Mouse (Mus musculus) CD4-positive, CD25-positive, alpha-beta regulatory T cell, adult 4 months (primary cell): ENCODE measurements around the gene Xpo5. TPM values are rescaled to one million over a fixed set of nuclear protein-coding genes. Genes with fewer than 3 reads are reported as not detected.

Experiments
- ATAC-seq: one replicate; pipeline ENCODE4 v1.8.0; 2017
- polyA plus RNA-seq, 2 experiments: library from polyadenylated mRNA; unstranded; fragments of 100-300 nt; shearing (Covaris generic); gene quantifications; one replicate each; pipeline ENCODE4 v1.2.1; 2017

Gene Xpo5
- polyA plus RNA-seq, 2 experiments from 2014 or later = 27.5 to 37.7 TPM

DNA sequence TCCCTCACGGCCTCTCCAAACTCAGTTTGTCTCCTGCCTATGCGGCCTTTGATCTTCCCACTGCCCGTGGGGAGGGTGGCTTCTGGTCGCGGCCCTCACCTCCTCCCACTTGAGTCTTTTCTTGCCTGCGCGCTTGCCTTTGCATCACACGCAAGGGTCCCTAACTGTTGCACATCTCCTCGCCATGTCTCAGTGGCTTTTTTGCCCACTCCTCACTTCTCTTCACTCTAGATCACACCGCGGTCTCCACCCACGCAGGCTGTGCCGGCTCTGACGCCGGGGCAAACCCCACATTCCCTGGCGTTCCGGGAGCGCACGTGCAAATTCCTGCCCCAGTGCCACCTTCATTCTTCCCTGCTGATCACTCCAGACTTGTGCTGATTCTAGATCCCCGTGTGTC is 496 bp downstream of the Xpo5 start:
- peak; percentile 51 for ATAC-seq

DNA sequence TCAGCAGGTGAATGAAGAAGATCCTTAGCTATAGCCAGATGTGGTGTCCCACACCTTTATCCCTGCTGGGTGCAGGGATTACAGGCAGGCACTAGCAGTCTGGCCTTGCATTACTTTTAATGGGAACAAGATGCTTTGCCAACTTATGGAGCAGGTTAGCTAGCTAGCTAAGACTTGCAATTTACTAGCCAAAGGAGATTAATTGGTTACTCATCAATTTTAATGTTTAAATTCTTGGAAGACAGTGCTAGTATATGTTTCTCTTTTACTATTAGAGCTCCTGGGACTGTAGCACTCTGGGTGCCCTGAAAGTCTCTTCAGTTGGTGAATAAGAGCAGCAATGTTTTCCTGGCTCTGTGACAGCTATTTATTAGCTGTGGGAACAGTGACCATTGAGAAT is 4.1 kb downstream of the Xpo5 start:
- ATAC-seq = no peak

DNA sequence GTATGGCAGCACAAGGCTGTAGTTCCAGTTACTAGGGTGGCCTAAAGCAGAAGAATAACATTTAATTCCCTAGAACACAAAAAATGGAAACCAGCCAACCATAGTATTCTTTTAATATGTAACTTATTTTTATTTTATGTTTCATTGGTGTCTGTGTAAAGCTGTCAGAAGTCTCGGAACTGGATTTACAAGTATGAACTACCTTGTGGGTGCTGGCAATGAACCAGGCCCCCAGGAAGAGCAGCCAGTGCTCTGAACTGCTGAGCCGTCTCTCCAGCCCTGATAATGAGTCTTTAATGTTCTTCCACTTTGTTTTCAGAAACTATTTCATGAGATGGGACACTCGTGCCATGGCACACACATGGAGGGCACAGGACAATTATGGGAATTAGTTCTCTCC is 8.0 kb downstream of the Xpo5 start:
- no peak for ATAC-seq

DNA sequence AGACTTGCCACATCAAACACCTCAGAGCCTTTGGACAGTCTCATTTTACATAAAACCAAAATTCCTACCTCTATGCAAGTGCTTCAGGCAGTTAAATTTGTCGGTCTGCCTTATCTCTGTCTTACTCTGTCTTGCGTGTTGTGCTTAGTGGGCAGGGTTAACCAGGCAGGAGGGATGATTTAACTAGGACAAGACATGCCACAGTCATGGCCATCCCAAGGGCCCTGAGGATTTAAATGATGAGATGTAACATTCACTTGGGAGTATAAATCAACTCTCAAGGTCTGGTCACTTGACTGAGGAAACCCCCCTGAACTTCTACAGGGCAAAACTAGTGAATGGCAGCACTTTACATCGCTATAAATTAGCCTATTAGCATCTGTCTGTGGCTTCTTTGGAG is 19.0 kb downstream of the Xpo5 start:
- no peak for ATAC-seq

DNA sequence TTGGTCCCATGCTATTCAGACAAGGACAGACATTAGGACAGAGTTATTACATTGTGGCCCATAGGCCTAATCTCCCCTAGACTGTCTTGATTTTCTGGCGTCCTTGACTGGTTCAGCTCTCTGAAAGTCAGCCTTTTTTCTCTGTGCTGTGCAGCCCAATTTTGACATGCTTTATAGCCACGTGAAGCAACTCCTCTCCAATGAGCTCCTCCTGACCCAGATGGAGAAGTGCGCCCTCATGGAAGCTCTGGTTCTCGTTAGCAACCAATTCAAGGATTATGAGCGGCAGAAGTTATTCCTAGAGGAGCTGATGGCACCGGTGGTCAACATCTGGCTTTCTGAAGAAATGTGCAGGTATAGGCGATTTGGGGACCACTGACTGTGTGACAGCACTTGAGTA is 25.0 kb downstream of the Xpo5 start:
- no peak for ATAC-seq

DNA sequence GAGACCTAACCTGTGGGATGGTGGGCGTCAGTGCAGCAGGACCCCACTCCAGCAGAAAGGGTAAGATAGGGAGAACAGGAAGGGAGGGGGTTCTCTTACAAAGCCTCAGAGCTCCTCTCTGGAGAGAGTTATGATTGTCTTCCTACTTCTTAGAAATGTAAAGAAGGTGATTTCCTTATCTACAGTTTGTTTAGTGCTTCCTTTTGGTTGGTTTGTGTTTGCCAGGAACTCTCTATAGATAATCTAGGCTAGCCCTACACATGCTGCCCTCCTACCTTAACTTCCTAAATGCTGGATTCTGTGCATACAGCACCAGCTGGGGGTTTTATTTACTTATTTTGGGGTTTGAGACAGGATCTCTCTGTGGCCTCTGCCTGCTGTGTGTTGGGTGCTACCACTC is 33.5 kb downstream of the Xpo5 start:
- no peak for ATAC-seq

DNA sequence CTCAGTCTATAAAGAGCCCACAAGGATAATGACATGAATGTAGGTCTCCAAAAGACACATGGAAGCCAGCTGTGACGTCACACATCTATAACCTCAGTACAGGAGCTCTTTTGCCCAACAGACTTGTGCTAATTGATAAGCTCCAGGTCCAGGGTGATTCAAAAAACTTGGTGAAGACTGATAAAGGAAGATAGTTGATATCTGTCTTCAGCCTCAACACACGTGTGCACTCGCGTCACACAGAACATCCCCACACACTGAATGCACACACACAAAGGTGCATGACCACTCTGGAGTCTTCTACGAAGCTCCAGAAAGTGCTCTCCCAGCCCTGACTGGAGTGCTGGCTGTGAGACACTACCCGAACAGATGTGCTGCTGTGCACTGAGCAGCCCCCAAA is 34.5 kb downstream of the Xpo5 start:
- no peak for ATAC-seq

DNA sequence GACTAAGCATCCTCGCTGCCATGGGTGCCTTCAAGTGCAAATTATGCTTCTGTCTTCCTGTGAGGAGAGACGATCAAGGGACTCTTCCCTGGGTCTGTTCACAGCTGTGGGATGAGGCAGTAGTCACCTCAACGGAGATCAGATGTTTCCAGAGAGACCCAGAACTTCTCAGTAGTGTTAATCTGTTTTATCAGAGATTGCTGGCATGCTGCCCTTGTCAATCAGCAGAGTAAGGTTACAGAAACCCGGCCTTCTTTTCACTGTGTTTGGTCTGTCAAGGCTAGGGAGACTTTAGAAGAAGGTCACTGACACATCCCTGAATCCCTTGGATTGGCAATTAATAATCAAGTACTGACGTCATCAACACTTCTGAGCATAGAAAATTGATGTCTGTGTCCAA is 34.9 kb downstream of the Xpo5 start:
- no peak for ATAC-seq

DNA sequence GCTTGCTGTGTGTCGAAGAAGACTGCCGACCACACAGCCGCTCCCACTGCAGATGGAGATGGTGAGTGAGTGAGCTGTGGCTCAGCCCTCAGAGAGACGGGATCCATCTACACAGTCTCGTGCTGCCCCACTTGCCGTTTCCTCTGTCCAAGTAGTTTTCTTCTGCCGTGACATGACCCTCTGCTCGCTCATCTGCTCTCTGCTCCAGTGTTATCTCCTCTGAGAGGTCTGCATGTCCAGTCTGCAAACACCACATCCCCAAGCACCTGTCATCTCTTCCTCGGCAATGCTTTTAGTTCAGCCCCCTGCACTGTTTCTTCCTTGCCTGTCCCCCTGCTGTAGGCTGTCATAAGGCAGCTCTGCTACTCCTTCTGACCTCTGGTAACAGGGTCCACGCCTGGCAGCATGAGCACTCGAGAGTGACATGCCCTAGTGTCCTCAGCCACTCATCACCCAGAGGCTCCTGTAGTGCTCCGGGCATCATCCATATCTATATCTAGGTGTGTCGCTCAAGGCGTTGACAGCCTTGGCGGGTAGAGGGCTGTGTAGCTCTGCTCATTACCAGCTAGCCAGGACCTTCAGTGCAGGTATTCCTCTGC is 37.0 kb downstream of the Xpo5 start:
- no peak for ATAC-seq

DNA sequence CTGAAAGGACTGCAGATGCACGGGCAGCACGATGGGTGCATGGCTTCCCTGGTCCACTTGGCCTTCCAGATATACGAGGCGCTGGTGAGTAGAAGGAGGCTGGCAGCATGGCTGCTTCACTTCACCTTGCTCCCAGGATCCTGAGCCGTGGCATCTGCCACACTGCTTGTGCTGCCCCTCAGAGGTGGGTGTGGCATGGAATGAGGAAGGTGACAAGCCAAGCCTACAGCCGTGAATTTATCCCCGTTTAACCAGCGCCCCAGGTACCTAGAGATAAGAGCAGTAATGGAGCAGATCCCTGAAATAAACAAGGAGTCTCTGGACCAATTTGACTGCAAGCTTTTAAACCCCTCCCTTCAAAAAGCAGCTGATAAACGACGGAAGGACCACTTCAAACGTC is 38.9 kb downstream of the Xpo5 start:
- no peak for ATAC-seq

DNA sequence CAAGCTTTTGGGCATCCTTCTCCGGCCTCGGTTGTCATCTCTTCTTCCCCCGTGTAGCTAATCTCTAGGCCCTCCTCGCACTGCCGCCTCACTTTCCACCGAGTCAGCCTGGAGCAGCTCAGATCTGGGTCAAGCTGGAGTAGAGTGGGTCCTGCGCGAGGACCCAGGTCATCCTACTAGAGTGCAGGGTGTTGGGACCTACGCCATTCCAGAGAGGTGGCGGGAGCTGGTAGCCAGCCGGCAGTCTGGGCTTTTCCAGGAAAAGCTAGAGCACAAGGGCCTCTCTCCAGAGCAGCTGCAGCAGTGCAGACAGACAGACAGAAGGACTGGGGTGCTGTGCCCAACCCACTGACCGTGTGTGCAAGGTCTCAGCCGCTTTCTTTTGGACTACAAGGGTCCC is 39.7 kb downstream of the Xpo5 start:
- no peak for ATAC-seq

DNA sequence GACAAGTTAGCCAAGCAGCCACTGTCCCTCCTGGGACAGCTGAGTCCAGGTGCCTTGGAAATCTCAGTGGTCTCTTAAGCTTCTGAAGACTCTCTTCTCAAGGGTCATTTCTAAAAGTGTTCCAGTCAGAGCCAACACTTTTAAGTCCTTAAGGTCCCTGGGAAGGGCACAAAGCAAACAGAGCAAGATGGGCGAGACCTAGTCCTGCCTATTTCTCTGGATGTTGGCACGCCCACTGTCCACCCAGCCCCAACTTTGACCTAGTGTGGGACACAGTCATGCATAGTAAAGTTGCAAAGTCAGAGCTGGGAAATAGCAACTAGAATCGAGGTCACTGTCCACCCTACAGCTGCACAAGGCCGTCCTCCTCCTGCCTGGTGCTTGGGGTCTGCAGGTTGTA is 40.4 kb downstream of the Xpo5 start:
- ATAC-seq = no peak

DNA sequence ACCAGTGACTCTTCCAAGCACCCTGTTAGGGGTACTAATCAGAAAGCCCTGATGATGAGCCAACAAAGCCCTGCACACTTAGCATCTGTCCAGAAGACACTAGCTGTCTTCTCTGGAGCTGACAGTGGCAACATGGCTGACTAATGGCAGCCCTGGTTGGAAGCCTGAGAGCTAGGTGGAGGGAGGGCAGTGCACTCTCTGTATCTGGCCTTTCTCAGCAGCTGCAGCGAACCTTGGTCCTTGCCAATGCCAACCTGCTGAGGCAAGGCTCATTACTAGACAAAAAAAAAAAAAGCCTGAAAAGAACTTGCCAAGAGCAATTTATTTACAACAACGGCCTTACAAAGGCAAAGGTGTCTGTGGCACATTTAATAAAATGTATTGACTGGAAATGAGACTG is 41.0 kb downstream of the Xpo5 start:
- no peak for ATAC-seq

DNA sequence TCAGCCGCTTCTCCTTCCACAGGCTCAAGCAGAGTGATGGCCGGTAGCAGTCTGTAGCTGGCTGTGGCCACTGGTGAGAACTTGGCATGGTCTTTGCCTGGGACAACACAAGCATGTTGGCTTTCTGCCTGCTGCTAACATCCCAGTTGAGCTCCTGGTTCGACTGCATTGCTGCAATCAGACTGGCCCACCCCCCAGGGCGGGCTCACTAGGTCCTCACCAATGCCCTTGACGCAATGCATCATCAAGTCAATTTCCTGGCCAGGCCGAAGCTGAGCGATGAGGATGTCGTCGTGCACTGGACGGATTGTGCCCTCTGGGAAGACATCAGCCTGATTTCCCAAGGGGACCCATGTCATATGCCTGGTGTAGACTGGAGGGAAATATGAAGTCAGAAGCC is 42.0 kb downstream of the Xpo5 start:
- ATAC-seq = no peak

DNA sequence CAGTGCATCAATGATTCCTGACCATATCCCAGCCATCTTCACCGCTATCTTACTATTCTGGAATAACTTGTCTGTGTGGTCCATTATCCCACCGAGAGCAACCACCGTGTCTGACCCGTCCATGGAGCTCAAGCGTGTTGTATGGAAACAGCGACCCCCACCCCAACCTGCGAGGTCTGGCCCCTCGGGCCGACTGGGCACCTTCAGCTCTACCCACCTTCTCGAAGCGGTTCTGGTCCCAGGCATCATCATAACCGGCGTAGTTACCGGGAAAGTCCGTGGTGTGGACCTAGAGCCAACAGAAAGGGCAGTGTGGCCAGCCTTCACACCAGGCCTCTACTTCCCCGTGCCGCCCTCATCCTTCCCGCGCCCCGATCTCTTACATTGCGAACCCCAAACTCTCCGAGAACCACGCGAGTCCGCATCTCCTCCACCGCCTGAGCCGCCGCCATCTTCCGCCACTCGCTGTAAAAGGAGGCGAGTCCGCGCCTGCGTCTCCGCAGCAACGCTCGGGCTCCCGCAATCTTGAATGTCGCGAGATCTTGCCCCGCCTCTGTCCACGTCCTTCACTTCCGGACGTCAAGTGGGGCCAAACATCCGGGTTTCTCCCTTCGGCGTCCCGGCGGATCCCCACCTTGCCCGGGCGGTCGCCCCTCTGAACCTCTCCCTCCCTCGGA is 45.1 kb downstream of the Xpo5 start, which contains the start of the genes Polr1c and Yipf3:
TSS of gene Polr1c (minus strand) at position 543 of the 677 bp plus-strand sequence.
TSS of gene Yipf3 (plus strand) at position 569 of the 677 bp plus-strand sequence.
- ATAC-seq = peak; percentile 97

DNA sequence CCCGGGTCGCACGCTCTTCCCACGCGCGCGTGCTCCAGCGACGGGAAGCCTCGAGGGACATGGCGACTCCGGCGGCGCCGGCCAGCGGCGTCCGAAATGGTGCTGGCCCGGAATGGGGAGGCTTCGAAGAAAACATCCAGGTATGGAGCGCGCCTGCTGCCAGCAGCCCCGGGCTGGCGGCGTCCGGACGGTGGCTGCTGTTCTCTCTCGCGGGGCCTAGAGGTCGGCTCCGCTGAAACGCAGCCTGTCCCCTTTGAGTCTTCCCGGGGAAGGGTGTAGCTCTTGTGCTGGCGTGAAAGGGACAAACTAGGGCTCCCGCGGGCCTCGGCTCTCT is 45.6 kb downstream of the Xpo5 start:
- ATAC-seq = peak; percentile 35

DNA sequence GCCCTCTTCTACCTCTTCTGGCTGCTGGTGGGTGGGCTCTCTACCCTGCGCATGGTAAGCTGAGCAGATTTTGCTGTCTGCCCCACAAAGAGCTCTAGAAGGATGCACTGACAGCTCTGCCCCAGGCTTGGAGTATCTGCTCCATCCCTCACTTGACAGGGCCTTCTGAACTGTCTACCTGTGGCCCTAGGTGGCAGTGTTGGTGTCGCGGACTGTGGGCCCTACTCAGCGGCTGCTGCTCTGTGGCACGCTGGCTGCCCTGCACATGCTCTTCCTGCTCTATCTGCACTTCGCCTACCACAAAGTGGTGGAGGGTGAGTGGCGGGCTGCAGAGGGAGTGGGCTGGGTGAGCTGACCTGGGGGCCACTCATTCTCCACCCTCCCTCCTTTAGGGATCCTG is 48.6 kb downstream of the Xpo5 start:
- ATAC-seq = no peak

DNA sequence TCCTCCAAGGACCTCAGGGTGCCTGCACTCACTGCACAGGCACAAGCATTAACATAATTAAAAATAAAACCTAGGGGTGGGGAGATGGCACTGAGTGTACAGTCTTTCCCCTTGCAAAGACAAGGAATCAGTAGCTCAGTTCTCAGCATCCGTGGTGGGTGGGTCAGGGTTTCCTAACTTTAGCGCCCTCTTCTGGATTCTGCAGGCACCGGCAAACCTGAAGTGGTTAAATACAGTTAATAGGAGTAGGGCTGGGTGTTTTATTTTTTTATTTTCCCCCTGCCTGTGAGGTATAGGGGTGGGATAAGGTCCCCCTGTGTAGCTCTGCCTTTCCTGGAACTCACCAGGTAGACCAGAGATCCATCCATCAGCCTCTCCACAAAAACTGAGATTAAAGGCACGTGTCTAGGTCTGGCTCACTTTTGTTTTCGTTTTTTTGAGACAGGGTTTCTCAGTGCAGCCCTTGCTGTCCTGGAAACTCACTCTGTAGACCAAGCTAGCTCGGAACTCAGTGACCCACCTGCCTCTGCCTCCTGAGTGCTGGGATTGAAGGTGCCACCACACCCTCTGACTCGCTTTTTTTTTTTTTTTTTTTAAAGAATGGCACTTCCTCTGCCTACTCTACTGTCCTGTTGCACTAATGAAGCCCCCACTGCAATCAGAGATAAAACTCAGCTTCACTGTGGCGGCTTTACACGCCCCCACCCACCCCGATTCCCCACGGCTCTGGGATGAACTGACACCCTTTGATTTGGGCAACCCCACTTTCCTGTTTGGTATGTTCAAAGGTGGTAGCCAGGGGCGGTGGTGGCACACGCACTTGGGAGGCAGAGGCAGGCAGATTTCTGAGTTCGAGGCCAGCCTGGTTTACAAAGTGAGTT is 50.2 kb downstream of the Xpo5 start:
- no peak for ATAC-seq

DNA sequence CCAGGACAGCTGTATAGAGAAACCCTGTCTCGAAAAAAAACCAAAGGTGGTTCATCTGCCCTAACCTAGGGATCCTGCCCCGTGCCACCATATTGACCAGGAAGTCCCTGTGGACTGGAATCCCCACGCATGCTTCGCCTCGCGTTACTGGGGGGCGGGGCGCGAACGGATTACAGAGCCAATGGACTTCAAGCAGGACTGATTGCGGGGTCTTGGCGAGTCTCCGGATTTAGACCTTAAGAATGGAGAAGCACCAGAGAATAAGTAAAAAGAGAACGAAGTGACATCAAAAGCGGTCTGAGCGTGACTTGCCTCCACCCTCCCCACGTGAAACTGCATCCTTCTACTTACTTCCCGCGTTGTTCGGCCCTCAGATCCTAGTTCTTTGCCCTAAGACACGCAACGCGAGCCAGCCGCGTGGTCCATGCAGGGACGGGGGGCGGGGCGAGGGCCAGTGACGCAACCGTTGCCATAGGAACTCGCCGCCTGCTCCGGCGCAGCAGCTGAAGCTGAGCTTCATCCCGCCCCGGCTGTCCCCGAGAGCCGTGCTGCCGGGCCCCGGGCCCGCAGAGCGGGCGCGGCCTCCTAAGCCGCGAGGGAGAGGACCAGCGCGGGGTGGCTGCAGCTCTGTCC is 51.0 kb downstream of the Xpo5 start, which contains the start of gene Lrrc73:
TSS of gene Lrrc73 (plus strand) at position 80 of the 633 bp plus-strand sequence.
- peak; percentile 89 for ATAC-seq

DNA sequence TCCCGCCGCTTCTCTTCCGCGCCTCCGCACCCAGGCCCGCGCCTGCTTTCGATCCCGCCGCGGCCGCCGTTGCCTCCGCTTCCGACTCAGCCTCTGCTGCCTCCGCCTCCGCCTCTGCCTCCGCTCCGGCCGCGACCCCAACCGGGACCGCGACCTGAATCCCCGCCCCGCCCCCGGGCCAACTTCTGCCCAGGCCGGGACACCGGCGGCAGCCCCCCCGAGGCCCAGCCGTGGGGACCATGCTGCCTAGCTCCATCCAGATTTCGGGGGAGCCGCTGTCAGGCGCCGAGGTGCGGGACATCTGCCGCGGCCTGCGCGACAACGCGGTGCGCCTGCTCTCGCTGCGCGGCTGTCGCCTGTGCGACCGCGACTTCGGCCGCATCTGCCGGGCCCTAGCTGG is 51.5 kb downstream of the Xpo5 start:
- no peak for ATAC-seq

DNA sequence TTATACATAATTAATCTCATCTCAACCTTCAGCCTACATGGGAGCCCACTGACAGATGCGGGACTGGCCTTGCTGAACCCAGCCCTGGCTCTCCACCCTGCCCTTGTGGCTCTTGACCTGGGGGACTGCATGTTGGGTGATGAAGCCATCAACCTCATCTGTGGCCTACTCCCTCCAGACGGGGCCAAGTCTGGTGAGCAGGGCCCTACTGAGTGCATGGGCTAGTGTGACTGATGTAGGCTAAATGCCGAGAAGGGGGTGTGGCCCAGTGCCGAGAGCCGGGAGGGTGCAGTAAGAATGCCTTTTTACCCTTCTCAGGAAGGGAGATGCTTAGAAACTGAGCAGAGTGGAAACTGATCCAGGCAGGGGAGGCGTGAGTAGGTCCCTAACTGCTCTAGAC is 52.6 kb downstream of the Xpo5 start:
- ATAC-seq = no peak

DNA sequence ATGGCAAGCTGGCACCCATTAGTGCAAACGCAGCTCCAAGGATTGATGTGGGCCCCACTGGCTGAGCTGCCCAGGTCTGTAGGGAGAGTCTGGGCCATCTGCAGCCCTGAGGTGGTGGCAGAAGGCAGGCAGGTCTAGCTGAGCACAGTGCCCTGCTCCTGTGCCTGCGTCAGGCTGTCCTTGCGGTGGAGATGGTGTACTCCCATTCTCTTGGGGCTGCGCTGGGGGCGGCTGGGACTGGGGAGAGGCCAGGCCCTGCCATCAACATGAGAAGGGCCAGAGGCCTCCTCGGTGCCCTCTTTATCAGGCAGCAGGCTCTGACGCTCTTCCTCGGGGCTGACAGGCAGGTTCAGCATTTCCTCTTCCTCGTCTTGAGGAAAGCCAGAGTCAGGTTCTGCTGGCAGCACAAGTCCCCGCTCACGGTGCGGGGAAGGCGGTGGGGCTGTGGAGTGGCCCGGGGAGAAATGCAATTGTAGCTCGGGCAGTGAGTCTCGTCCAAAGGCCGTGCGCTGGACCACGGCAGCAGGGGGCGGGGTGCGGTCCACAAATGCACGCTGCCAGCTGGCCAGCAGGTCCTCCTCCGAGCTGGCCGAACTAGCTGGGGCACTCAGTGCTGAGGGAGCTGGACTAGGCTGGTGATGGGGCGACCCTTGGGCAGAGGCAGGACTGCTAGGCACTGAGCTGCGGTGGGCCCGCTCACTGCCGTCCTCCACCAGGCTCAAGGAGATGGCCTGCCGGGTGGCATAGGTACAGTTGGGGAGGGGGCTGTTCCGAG is 55.9 kb downstream of the Xpo5 start:
- no peak for ATAC-seq
